Mouse (Mus musculus) erythroid progenitor cell, adult 5-6 weeks (primary cell): ENCODE data around the gene Olfr498. TPM values are rescaled to one million over a fixed set of nuclear protein-coding genes. Genes with fewer than 3 reads are reported as not detected.

Source experiments
- ATAC-seq: replicated peaks from 2 replicates; pipeline ENCODE4 v1.8.0; 2016; ENCODE audit warnings: moderate number of reproducible peaks, mild to moderate bottlenecking, moderate TSS enrichment, inconsistent platforms; ENCODE audit not compliant: poor library complexity, low FRiP score, severe bottlenecking
- total RNA-seq, 2 experiments: library from RNA; stranded (forward) in 1 of 2; stranded (reverse) in 1 of 2; fragments of 150-400 nt in 1 of 2; fragments of 186-747, 209-891 nt in 1 of 2; gene quantifications; 2 replicates each; pipeline versions ENCODE4 v1.2.3 to v1.2.4; 2015 to 2017; ENCODE audit warnings: low replicate concordance in 2 of 2

The Olfr498 gene
- not detected in 2 replicates for total RNA-seq (2015; ENCODE audit: low replicate concordance)
- 0.13 TPM in 1 of 2 replicates, not detected in the other for total RNA-seq (2017; ENCODE audit: low replicate concordance)

GRCm38 (mm10) chr7:108465026-108465425 lies at the start of gene Olfr498:
Gene Olfr498 (plus strand): TSS chr7:108465326.
- no peak for ATAC-seq

GRCm38 (mm10) chr7:108420121-108420520 lies 45.0 kb upstream of the Olfr498 start, which contains the start of gene Olfr497:
Gene Olfr497 (plus strand): TSS chr7:108420421.
- ATAC-seq = no peak

Other genes starting within 250 kb of the Olfr498 start
- not detected in 2 replicates for gene Olfr488, start 207.0 kb upstream of the Olfr498 start, total RNA-seq (2015; ENCODE audit: low replicate concordance)
- gene Olfr488, start 207.0 kb upstream of the Olfr498 start, total RNA-seq (2017; ENCODE audit: low replicate concordance) = not detected in 2 replicates
- gene Olfr490, start 176.4 kb upstream of the Olfr498 start, total RNA-seq (2015; ENCODE audit: low replicate concordance) = not detected in 2 replicates
- not detected in 2 replicates for gene Olfr490, start 176.4 kb upstream of the Olfr498 start, total RNA-seq (2017; ENCODE audit: low replicate concordance)
- gene Olfr491, start 151.9 kb upstream of the Olfr498 start, total RNA-seq (2015; ENCODE audit: low replicate concordance) = not detected in 2 replicates
- not detected in 2 replicates for gene Olfr491, start 151.9 kb upstream of the Olfr498 start, total RNA-seq (2017; ENCODE audit: low replicate concordance)
- gene Olfr492, start 141.7 kb upstream of the Olfr498 start, total RNA-seq (2015; ENCODE audit: low replicate concordance) = not detected in 2 replicates
- not detected in 2 replicates for gene Olfr492, start 141.7 kb upstream of the Olfr498 start, total RNA-seq (2017; ENCODE audit: low replicate concordance)
- gene Olfr493, start 118.3 kb upstream of the Olfr498 start, total RNA-seq (2015; ENCODE audit: low replicate concordance) = not detected in 2 replicates
- gene Olfr493, start 118.3 kb upstream of the Olfr498 start, total RNA-seq (2017; ENCODE audit: low replicate concordance) = not detected in 2 replicates
- not detected in 2 replicates for gene Olfr494, start 100.0 kb upstream of the Olfr498 start, total RNA-seq (2015; ENCODE audit: low replicate concordance)
- not detected in 2 replicates for gene Olfr494, start 100.0 kb upstream of the Olfr498 start, total RNA-seq (2017; ENCODE audit: low replicate concordance)
- gene Olfr495, start 72.2 kb upstream of the Olfr498 start, total RNA-seq (2015; ENCODE audit: low replicate concordance) = not detected in 2 replicates
- not detected in 2 replicates for gene Olfr495, start 72.2 kb upstream of the Olfr498 start, total RNA-seq (2017; ENCODE audit: low replicate concordance)
- gene Olfr497, start 44.9 kb upstream of the Olfr498 start, total RNA-seq (2015; ENCODE audit: low replicate concordance) = not detected in 2 replicates
- not detected in 2 replicates for gene Olfr497, start 44.9 kb upstream of the Olfr498 start, total RNA-seq (2017; ENCODE audit: low replicate concordance)
- not detected in 2 replicates for gene Olfr502, start 59.7 kb downstream of the Olfr498 start, total RNA-seq (2015; ENCODE audit: low replicate concordance)
- not detected in 2 replicates for gene Olfr502, start 59.7 kb downstream of the Olfr498 start, total RNA-seq (2017; ENCODE audit: low replicate concordance)
- not detected in 2 replicates for gene Olfr503, start 79.2 kb downstream of the Olfr498 start, total RNA-seq (2015; ENCODE audit: low replicate concordance)
- gene Olfr503, start 79.2 kb downstream of the Olfr498 start, total RNA-seq (2017; ENCODE audit: low replicate concordance) = not detected in 2 replicates
- not detected in 2 replicates for gene Olfr504, start 100.5 kb downstream of the Olfr498 start, total RNA-seq (2015; ENCODE audit: low replicate concordance)
- gene Olfr504, start 100.5 kb downstream of the Olfr498 start, total RNA-seq (2017; ENCODE audit: low replicate concordance) = not detected in 2 replicates
- not detected in 2 replicates for gene Olfr506, start 145.5 kb downstream of the Olfr498 start, total RNA-seq (2015; ENCODE audit: low replicate concordance)
- gene Olfr506, start 145.5 kb downstream of the Olfr498 start, total RNA-seq (2017; ENCODE audit: low replicate concordance) = not detected in 2 replicates
- not detected in 2 replicates for gene Olfr507, start 156.5 kb downstream of the Olfr498 start, total RNA-seq (2015; ENCODE audit: low replicate concordance)
- gene Olfr507, start 156.5 kb downstream of the Olfr498 start, total RNA-seq (2017; ENCODE audit: low replicate concordance) = not detected in 2 replicates
- gene Olfr508, start 164.7 kb downstream of the Olfr498 start, total RNA-seq (2015; ENCODE audit: low replicate concordance) = not detected in 2 replicates
- not detected in 2 replicates for gene Olfr508, start 164.7 kb downstream of the Olfr498 start, total RNA-seq (2017; ENCODE audit: low replicate concordance)
- gene Olfr509, start 186.6 kb downstream of the Olfr498 start, total RNA-seq (2015; ENCODE audit: low replicate concordance) = not detected in 2 replicates
- gene Olfr509, start 186.6 kb downstream of the Olfr498 start, total RNA-seq (2017; ENCODE audit: low replicate concordance) = not detected in 2 replicates
- gene Olfr510, start 201.1 kb downstream of the Olfr498 start, total RNA-seq (2015; ENCODE audit: low replicate concordance) = not detected in 2 replicates
- not detected in 2 replicates for gene Olfr510, start 201.1 kb downstream of the Olfr498 start, total RNA-seq (2017; ENCODE audit: low replicate concordance)
- gene Olfr512, start 248.0 kb downstream of the Olfr498 start, total RNA-seq (2015; ENCODE audit: low replicate concordance) = not detected in 2 replicates
- not detected in 2 replicates for gene Olfr512, start 248.0 kb downstream of the Olfr498 start, total RNA-seq (2017; ENCODE audit: low replicate concordance)